Mouse (Mus musculus) left cerebral cortex, postnatal 36 days (tissue): Measurements from ENCODE around the gene Ebpl. TPM values are rescaled to one million over a fixed set of nuclear protein-coding genes. Genes with fewer than 3 reads are reported as not detected.
"Not testable (repeated sequence)": the region's sequence is repeated elsewhere in the genome, so short reads cannot be mapped to it uniquely, and the experiment has no call there.

ENCODE experiments used
- DNase-seq, 2 experiments: peaks; one replicate each; pipeline ENCODE4 v3.0.0; 2021 to 2022; ENCODE audit warnings: low spot score in 2 of 2, mixed read lengths in 1 of 2
- intact Hi-C: fragments of 180-260 bp; cut with DNase I; formaldehyde crosslinking; loops from one replicate; pipeline ENCODE4 v1.15.1; 2025
- total RNA-seq, 2 experiments: library from RNA; stranded (reverse); gene quantifications; 2 replicates each; pipeline ENCODE4 v1.2.3; 2021

The Ebpl gene
- total RNA-seq, 2 experiments from 2014 or later = 3.4 to 4.8 TPM

DNA sequence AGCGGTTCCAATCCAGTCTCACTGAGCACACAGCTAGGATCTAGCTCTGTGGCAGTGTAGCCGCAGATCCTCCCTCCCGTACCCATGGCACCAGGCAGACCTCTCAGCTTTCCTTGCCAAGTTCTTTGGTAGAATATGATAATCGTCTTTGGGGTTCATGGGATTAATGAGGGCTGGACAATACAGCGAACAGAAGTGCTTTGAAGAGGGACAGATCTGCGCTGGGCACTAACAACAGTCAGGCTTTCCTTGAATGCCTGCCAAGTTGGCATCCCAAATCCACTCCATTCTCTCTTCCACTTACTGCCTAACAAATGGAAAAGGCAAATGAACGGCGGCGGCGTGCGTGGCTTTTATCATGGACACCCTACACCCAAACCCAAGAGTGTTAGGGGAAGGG is 29.6 kb downstream of the Ebpl start:
- intact Hi-C loops = loop anchor here (5.0 to 10.0 kb wide), 4 partner anchors 37 to 1124 kb away; partner anchors contain the start of genes Gucy1b2 and Kpna3
- peak; percentile 28 to 45 for DNase-seq

DNA sequence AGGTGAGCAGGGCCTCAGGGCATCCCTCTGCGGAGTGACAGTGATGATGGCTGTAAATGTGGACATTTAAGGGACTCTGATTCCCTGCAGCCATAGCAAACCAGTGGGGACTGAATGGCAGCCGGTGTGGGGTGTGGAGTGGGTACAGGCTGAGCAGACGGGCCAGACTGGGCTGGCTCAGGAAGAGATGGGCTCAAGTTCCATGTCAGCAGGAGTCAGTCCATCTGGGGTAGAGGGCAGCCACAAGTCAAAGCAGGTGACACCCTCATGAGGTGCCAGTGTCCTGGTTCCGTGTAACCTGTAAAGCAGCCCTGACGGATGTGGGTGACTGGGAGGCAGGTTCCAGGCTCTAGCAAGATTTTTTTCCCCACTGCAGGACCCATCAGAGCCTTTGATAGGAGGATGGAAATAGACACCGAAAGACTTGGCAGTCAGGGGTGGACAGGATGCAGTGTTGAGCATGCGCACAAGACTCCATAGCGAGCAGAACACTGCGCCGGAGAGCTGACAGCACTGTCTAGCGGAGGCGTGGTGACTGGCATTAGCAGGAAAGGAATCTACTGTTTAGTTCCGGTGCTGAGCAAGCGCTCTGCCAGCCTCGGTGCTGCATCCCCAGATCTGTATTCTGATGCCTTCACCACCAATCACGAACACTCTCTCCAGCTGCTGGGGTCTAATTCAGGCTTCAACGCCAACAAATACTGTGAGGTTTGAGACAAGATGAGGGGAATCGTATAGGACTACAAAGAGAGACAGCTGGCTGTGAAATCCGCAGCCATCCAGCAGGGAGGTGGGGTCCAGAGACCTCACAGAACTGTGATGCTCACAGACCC is 32.4 kb downstream of the Ebpl start:
- intact Hi-C loops = no loop called here
- DNase-seq = peak; percentile 86 to 87

DNA sequence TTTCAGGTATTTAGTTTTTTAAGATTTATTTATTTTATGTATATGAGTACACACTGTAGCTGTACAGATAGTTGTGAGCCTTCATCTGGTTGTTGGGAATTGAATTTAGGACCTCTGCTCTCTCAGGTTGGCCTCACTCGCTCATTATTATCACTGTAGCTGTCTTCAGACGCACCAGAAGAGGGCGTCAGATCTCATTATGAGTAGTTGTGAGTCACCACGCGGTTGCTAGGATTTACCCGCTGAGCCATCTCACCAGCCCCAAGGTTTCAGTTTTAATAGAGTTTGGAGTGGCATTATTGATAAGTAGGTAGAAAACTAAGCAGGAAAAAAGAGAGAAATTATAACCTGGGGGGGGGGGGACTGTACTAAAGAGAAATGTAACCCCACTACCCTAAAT is 33.2 kb downstream of the Ebpl start:
- DNase-seq, intact Hi-C loops: not testable (repeated sequence)

DNA sequence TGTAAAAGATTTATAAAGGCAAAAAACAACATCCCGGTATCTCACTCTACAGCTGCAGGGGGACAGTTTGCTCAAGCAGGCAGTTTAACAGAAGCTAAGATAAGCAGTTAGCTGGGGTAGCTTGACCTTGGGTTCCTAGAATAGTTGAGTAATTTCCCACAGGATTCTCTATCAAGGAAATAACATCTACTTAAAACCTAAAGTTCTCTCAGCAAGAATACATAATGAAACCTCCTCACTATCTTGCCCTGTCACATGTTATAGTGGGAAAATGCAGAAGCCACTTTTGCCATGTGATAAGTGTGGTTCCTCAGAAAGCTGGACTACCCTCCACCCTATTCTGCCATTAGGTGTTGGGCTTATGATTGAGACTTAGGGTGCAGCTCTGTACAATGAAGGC is 37.5 kb downstream of the Ebpl start:
- DNase-seq = no peak
- intact Hi-C loops = no loop called here

DNA sequence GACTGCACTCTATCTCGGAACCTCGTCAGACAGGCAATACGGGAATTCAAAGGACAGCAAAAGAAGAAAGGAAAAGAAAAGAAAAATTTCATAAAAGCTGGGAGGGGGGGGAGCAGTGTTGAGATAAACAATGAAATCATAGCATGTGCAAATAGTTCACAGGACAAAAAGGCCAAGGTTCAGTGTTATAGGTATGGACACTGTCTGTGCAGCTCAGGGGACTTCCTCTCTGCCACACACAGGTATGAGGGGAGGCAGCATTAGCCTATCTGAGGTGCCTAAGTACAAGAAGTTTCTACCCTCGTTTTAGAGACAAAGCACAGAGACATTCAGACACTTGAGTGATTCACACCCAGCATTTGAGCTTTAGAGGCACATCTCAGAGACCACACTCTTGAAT is 39.0 kb downstream of the Ebpl start:
- DNase-seq = no peak
- intact Hi-C loops = no loop called here

DNA sequence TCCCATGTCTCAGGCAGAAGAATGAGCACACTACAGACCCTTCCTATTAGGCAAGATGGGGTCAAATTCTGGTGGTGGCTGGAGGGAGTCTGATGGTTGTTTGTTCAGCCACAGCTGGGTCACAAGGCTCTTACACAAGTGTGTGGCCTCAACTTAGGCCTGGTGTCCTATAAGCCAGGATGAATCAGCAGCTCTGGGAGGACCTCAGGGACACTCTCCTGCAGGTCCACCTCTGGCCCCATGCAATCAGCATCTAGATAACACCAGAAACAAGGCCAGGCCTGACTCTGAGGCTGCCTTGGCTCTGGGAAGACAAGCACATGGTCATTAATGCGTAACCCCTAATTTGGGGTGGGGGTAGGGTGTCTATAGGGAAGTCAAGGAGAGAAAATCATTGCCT is 39.5 kb downstream of the Ebpl start:
- DNase-seq = no peak
- intact Hi-C loops = no loop called here

DNA sequence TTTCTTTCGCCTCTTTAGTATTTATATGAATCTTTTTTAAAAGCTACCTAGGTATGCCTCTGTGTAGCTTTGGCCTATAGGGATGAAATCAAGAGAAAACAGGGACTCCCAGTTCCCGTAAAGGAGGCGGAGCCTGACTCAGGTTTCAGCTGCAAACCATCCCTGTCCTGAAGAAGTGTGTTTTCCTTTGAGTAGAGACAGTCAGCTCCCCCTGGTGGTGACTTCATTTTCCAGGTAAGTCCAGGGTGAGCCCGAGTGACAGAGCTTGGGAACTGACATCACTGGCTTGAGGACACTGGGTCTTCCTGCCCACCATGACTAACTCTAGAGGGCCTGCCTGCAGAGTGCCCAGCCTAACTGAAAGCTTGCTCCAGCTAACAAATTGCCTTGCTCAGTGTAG is 43.4 kb downstream of the Ebpl start:
- peak; percentile 38 to 41 for DNase-seq
- intact Hi-C loops = no loop called here

DNA sequence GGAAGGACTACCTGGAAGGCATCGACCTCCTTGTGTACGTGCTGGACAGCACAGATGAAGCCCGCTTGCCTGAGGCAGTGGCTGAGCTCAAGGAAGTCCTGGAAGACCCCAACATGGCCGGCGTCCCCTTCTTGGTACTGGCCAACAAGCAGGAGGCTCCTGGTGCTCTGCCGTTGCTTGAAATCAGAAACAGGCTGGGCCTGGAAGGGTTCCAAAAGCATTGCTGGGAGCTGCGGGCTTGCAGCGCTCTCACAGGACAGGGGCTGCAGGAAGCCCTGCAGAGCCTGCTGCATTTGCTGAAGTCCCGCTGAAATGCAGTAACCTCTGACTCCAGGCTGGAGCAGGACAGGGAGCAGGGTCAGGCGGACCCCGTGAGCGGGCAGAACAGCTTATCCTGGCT is 49.3 kb downstream of the Ebpl start:
- DNase-seq = no peak
- intact Hi-C loops = no loop called here

DNA sequence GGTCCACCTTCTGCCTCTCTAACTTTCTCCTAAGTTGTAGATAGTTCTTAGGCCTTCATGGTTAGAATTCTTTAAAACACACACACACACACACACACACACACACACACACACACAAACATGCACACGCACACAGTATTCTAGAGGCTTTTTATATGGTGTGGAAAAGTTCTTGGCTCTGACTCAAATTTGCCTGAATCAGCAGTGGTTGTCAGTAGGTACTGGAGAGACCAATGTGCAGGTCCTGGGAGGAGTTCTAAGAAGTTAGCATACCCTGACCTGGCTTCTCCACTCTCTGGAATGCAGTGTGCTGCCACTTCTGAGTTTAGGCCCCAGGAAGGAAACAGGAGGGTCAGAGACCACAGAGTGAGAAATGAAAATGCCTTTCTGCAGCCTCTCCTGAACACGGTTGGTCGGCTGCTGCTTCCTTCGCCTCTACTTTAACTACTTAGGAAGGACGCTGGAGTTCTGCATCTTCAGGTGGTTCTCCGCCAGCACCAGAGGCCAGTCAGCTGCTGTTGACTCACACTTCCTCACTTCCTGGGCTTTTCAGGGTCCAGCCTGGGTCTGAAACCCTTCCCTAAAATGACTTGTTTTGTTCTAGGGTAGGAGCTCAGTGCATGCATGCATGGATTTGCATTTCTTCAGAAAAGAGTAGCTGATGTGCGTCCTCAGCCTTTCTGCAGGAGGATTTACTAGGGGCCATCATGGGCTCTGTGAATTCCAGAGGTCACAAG is 50.0 kb downstream of the Ebpl start:
- intact Hi-C loops = no loop called here

DNA sequence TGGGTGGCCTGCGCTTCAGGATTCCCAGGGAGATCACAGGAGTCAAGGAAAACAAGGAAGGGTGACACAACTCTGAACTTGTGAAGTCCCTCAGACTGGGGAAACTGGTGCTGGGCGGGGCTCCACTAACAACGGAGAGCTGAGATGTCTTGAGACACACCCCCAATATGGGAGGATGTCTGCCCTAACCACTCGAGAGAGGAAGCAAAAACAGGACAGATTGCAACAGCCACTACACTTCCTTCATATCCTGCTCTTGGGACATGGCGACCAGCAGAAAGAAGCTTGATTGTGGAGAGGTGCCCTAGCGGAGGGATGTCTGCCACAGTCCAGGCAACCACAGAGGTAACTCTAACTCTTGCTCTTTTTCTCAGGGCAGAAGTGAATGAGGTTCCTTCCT is 50.6 kb downstream of the Ebpl start, which contains the start of gene Arl11:
TSS of gene Arl11 (plus strand) at position 161 of the 400 bp plus-strand sequence.
- intact Hi-C loops = no loop called here
- no peak for DNase-seq

More for the DNA sequence above, 50.0 kb downstream of the Ebpl start:
- no peak for DNase-seq

DNA sequence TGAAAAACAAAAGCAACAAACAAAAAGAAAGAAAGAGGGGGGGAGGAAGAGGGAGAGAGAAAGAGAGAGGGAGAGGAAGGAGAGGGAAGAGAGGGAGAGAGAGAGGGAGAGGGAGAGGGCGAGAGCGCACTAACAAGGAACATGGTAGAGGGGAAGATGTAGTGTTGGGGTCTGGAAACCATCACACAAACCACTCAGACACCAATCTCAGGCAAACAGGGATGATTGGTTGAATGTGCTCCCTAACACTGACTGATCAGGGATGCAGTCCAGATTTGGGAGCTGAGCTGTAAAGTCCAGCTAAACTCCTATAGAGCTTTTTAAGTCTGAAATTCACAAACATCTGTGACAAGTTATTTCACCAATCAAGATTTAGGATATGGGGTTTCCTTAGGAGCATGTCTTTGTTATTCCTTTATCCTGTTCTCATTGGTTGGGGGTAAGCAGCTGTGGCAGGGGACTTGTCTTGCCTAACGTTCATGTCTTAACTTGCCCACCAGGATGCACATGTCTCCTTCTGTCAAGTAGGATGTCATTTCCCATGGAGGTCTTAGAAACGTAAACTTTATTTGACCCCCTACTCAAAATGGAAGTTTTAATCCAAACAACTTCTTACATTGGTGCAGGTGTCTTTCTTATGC is 56.1 kb downstream of the Ebpl start:
- intact Hi-C loops = no loop called here
- no peak for DNase-seq

DNA sequence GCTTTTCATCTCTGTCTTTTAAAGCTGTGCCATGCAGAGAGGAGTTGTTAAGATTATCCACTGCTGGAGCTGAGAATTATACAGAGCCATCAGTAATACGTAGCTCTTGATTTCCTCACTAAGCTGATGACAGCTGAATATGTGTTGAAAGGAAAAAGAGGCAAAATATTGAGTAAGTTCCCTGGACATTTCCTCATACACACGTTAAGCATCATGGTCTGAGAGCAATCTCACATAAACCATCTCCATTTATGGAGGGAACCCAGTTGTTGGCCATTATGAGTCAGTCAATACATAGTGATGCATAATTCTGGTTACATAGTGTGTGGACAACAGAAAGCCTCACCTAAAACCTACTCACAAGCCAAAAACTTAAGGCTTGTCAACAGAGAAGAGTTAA is 57.8 kb downstream of the Ebpl start:
- no peak for DNase-seq
- intact Hi-C loops = no loop called here

DNA sequence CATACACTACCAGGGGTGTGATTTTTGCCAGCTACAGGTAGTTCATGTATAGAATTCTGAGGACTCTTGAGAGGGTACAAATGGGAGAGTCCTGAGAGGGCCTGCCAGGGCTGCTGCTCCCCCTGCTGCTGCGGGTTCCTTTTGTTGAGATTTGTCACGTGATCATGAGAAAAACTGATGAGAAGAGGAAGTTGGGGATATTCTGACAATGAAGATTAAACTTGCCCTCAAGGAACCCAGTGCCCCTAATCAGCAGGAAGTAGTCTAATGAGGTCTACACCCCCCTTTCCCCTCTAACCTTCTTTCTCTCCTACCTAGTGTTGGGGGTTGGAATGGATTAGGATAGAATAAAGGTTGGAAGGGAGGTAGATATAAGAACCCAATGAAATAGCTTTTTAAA is 58.9 kb downstream of the Ebpl start:
- DNase-seq = no peak
- intact Hi-C loops = no loop called here

DNA sequence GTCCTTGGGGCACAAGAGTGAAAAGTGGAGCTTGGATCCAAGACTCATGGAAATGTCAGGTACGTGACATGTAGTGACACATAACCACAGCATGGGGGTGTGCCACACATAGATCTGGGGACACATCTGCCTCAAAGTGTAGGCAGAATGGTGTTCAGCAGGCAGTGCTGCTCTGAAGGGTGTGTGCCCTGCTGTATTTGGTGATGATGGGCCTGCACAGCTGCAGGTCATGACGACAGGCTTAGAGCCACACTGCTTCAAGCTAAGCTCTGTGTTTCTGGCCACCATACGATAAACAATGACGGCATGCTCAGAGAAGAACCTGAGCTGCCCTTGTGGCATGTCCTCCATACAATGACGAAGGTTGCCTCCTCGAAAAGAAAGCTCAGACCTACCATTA is 60.4 kb downstream of the Ebpl start:
- intact Hi-C loops = loop anchor here (10.0 kb wide), 1 partner anchor 165 kb away; the partner anchor contains the start of gene Sacs
- DNase-seq = no peak

DNA sequence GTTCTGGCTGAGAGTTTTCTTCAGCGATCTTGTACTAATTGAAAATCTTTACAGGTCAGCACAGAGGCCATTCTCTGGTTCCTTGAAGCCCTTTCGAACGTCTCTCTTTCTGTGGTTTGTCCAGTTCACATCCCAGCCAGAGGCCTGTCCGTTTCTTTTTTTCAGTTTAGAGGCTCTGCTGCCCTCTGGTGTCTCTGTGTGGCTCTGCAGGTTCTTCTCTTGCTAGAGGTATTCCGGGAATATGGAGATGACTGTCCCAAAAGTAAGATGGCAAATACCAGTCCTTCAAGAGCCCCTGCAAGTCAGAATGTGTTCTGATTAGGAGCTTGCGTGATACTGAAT is 65.5 kb downstream of the Ebpl start:
- intact Hi-C loops = loop anchor here (1.0 to 10.0 kb wide), 3 partner anchors 52 to 496 kb away; partner anchors contain the start of gene Sacs

DNA sequence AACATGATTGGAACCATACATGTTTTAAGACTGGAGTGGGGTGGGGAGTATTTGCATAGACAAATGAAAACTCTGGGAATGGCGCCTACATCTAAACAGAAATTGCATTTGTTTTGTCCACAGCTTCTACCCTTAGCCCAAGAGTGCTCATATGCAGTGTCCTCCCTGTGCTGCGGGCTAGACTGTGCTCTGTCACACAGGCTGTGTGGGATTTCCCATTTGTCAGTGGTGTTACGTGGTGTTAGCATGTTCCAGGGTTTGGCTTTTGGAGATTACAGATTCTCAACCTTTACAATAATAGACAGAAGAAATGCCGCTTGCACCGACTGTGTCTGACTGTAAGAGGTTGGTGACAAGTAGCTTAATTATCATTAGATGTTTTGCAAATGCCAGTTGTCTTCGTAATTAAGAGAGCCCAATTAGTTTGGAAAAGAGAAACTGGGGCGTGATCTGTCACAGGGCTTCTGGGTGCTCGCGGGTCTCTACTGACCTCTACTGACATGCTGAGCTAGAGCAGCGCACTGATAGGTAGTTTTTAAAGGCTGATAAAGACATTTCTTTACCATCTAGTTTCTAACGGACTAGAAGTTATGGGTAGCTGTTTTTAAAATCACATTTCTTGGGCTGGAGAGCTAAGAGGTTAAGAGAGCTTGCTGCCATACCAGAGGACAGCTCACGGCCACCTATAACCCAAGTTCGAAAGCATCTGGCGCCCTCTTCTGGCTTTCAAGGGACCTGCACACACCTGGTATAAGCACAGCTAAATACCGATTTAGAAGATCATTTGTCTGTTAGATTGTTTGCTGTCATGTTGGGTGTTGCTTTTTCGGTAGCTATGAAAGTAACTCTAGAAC is 66.1 kb downstream of the Ebpl start:
- DNase-seq = peak; percentile 41 to 52
- intact Hi-C loops = loop anchor here (1.0 to 10.0 kb wide), 3 partner anchors 52 to 495 kb away; partner anchors contain the start of gene Sacs

More for the DNA sequence above, 65.5 kb downstream of the Ebpl start:
- peak in 1 of 2 experiments; percentile 29 for DNase-seq

DNA sequence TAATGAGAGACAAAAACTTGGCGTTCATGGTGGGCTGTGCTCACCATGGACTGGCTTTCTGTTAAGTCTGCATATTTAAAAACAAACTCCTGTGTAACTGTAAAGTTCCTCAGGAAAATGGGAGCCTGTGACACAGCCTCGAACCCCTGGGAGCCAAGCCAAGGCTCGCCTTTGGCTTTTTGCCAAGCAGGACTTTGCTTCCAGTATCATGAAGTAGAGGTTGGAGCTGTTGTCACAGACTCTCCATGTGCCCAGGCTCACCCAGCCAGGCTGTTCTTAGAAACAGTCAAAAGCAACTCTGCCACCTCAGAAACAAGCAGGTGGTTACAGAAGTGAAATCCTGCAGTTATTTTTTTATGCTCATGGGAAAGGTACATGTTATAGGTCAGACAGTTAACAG is 69.6 kb downstream of the Ebpl start:
- DNase-seq = no peak
- intact Hi-C loops = loop anchor here (10.0 kb wide), 1 partner anchor 156 kb away; the partner anchor contains the start of gene Sacs

DNA sequence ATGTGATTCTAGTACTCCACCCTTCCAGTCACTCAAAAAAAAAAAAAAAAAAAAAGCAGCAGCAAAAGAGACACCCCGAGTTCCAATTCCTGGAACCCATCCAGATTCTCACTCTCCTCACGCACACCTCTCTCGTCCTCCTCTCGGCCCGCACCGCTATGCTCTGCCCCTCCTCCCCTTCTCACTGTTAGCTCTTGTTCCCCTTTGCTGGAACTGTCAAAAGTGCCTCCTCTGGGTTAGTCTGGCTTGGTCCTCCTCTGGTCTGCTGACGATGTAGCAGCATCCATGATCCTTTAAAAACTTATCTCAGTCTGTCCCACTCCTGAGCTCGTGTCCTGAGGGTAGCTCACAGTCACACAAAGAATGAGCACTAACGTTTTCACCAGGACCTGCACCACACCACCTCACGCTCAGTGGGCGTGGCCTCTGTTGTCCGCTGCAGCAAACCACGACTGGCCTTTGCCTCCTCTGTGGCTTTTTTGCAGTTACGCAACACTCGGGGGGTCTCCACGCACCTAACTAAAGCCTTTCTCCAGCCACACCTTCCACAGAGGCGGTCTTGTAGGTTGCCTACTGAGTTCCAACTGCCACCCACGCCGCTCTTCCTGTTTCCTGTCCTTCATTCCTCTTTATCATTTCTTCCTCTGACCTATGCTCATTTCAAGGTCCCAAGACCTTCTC is 71.5 kb downstream of the Ebpl start:
- no peak for DNase-seq
- intact Hi-C loops = no loop called here
